Mouse (Mus musculus): ENCODE measurements around the gene Gm13057. TPM values are rescaled to one million over a fixed set of nuclear protein-coding genes. Genes with fewer than 3 reads are reported as not detected.
"Not testable (repeated sequence)": the region's sequence is repeated elsewhere in the genome, so short reads cannot be mapped to it uniquely, and the experiment has no call there.

Gene Gm13057
- not detected for total RNA-seq (2021)
- long read RNA-seq = 0 reads

DNA sequence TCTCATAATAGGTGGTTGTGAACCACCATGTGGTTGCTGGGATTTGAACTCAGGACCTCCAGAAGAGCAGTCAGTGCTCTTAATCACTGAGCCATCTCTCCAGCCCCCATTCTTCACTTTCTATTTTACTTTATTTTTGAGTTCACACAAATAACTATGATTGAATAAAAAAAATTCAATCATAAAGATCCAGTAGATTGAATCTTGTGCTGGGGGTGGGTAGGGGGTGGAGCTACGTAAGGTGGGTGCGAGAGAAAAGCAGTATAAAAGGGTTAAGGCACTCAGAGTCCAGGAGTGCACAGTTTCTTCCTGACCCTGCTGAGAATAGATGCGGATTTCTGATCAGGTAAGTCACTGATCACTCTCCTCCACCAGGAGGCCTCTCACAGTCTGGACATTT is at the start of gene Gm13057, which contains the start of gene BC080695:
Gene Gm13057 (plus strand): TSS at position 310 of the 400 bp plus-strand sequence.
Gene BC080695 (plus strand): TSS at position 301 of the 400 bp plus-strand sequence.
- not testable (repeated sequence) for DNase-seq (ENCODE audit: low spot score in 2 of 2)

DNA sequence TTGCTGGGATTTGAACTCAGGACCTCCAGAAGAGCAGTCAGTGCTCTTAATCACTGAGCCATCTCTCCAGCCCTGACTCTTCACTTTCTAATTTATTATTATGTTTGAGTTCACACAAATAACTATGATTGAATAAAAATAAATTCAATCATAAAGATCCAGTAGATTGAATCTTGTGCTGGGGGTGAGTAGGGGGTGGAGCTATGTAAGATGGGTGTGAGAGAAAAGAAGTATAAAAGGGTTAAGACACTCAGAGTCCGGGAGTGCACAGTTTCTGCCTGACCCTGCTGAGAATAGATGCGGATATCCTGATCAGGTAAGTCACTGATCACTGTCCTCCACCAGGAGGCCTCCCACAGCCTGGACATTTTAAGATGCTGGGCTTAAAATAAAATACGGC is 40.5 kb upstream of the Gm13057 start, which contains the start of gene Gm13043:
Gene Gm13043 (plus strand): TSS at position 301 of the 400 bp plus-strand sequence.
- no peak for DNase-seq (ENCODE audit: low spot score in 2 of 2)

DNA sequence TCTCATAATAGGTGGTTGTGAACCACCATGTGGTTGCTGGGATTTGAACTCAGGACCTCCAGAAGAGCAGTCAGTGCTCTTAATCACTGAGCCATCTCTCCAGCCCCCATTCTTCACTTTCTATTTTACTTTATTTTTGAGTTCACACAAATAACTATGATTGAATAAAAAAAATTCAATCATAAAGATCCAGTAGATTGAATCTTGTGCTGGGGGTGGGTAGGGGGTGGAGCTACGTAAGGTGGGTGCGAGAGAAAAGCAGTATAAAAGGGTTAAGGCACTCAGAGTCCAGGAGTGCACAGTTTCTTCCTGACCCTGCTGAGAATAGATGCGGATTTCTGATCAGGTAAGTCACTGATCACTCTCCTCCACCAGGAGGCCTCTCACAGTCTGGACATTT is 15.9 kb upstream of the Gm13057 start, which contains the start of gene Gm13040:
Gene Gm13040 (plus strand): TSS at position 301 of the 400 bp plus-strand sequence.
- DNase-seq (ENCODE audit: low spot score in 2 of 2) = not testable (repeated sequence)

Other genes starting within 250 kb of the Gm13057 start
- gene Lrrc38, start 202.0 kb upstream of the Gm13057 start, total RNA-seq (2021) = 1 to 10 TPM in 1 of 2 experiments, under 1 TPM in 1; 0.78 to 1.0 TPM
- under 1 TPM in 1 of 2 experiments, not detected in 1; 0.11 TPM for gene Pramel1, start 157.3 kb upstream of the Gm13057 start, total RNA-seq (2021)
- gene Pramef8, start 139.3 kb upstream of the Gm13057 start, total RNA-seq (2021) = 10 to 100 TPM in 1 of 2 experiments, 1 to 10 TPM in 1; 9.5 to 10.3 TPM
- gene Oog4, start 101.4 kb upstream of the Gm13057 start, total RNA-seq (2021) = not detected
- gene Gm13043, start 40.4 kb upstream of the Gm13057 start, total RNA-seq (2021) = not detected
- not detected for gene Gm13040, start 15.8 kb upstream of the Gm13057 start, total RNA-seq (2021)
- not detected for gene BC080695, start within 50 bp of the Gm13057 start, total RNA-seq (2021)
- gene Gm13083, start 63.3 kb downstream of the Gm13057 start, total RNA-seq (2021) = not detected
- not detected for gene Gm13088, start 105.5 kb downstream of the Gm13057 start, total RNA-seq (2021)
- gene Gm13089, start 151.0 kb downstream of the Gm13057 start, total RNA-seq (2021) = not detected
- not detected for gene Gm13078, start 167.7 kb downstream of the Gm13057 start, total RNA-seq (2021)
- not detected for gene Gm13023, start 237.6 kb downstream of the Gm13057 start, total RNA-seq (2021)